Mouse (Mus musculus) embryonic facial prominence, embryonic 10.5 days (tissue): ENCODE data around the gene Nrip2. TPM values are rescaled to one million over a fixed set of nuclear protein-coding genes. Genes with fewer than 3 reads are reported as not detected.

Experiments
- DNase-seq: peaks from one replicate; pipeline ENCODE4 v3.0.0-alpha.2; 2017; ENCODE audit warnings: low spot score
- H3K27ac ChIP-seq: fragments of 300-500 bp; sonication (generic); replicated peaks from 2 replicates; pipeline ENCODE4 v1.5.1; 2016; ENCODE audit warnings: mild to moderate bottlenecking
- H3K27me3 ChIP-seq: fragments of 300-500 bp; sonication (generic); replicated peaks from 2 replicates; pipeline ENCODE4 v1.6.1; 2016; ENCODE audit warnings: low read depth, mild to moderate bottlenecking; ENCODE audit not compliant: poor library complexity, severe bottlenecking
- H3K36me3 ChIP-seq: fragments of 300-500 bp; sonication (generic); replicated peaks from 2 replicates; pipeline ENCODE4 v1.6.1; 2016; ENCODE audit warnings: mild to moderate bottlenecking, moderate library complexity
- H3K4me1 ChIP-seq: fragments of 300-500 bp; sonication (generic); 2 replicates; pipeline ENCODE4 v1.6.1; 2016
- H3K4me3 ChIP-seq: fragments of 300-500 bp; sonication (generic); 2 replicates; pipeline ENCODE4 v1.5.1; 2016; ENCODE audit warnings: mild to moderate bottlenecking, moderate library complexity
- H3K9me3 ChIP-seq: fragments of 300-500 bp; sonication (generic); 2 replicates; pipeline ENCODE4 v1.6.1; 2016; ENCODE audit warnings: mild to moderate bottlenecking
- WGBS: fragments of 180-500 bp; shearing (Covaris S2); methylation state at CpG from one replicate; pipeline ENCODE4 v1.1.7; 2016; 5-methylcytosine and 5-hydroxymethylcytosine counted together
- polyA plus RNA-seq: library from polyadenylated mRNA; unstranded; fragments of >200 nt; fragmentation: Nextera tagmentation; extraction: Ambion mirVana; gene quantifications from 2 replicates; pipeline ENCODE4 v1.2.1, GENCODE M21; 2016

Nrip2 gene
- polyA plus RNA-seq: 2.0 and 2.2 TPM in 2 replicates

GRCm38 (mm10) chr6:128398996-128399395 is at the start of gene Nrip2:
Gene Nrip2, plus strand, starts transcription at chr6:128399296.
- Histone ChIP-seq H3K9me3 (no peaks in the 10 kb centered on the region), H3K4me3 (peak within 1 kb of the TSS; percentile 28; the same call in 1 of the 2 replicates), H3K27ac (peak within 1 kb of the TSS; percentile 48; the same call in 1 of the 2 replicates), H3K27me3 (no peaks in the 10 kb centered on the region), H3K36me3 (no peaks in the 10 kb centered on the region), H3K4me1 (peaks cover 10% of the 10 kb centered on the region)
- DNase-seq: no peak
- 81% methylated on average over 3 of the region's 3 CpGs for WGBS

GRCm38 (mm10) chr6:128349711-128350110 is 49.4 kb upstream of the Nrip2 start:
- 34% methylated on average over 7 of the region's 7 CpGs for WGBS

GRCm38 (mm10) chr6:128354140-128354539 is 45.0 kb upstream of the Nrip2 start:
- H3K36me3 ChIP-seq: peaks cover 58% of the 10 kb centered on the region
- H3K27me3 ChIP-seq: no peaks in the 10 kb centered on the region
- H3K4me1 ChIP-seq: peaks cover 31% of the 10 kb centered on the region

More at GRCm38 (mm10) chr6:128349711-128350110, 49.4 kb upstream of the Nrip2 start:
- H3K27me3 ChIP-seq: no peaks in the 10 kb centered on the region
- no peaks in the 10 kb centered on the region for H3K9me3 ChIP-seq
- peaks cover 24% of the 10 kb centered on the region for H3K4me1 ChIP-seq
- H3K27ac ChIP-seq: peak overlapping the region; percentile 49; the same call in 1 of the 2 replicates
- DNase-seq: no peak
- no peak overlapping the region for H3K4me3 ChIP-seq
- peaks cover 34% of the 10 kb centered on the region for H3K36me3 ChIP-seq

GRCm38 (mm10) chr6:128355201-128355681 is 43.9 kb upstream of the Nrip2 start:
- WGBS: under 1% methylated on average over 28 of the region's 28 CpGs
- no peak for DNase-seq

More at GRCm38 (mm10) chr6:128354140-128354539, 45.0 kb upstream of the Nrip2 start:
- no peaks in the 10 kb centered on the region for H3K9me3 ChIP-seq
- 49% methylated on average over 3 of the region's 3 CpGs for WGBS
- H3K4me3 ChIP-seq: peak overlapping the region; percentile 88
- H3K27ac ChIP-seq: no peak overlapping the region
- DNase-seq: no peak

DNA sequence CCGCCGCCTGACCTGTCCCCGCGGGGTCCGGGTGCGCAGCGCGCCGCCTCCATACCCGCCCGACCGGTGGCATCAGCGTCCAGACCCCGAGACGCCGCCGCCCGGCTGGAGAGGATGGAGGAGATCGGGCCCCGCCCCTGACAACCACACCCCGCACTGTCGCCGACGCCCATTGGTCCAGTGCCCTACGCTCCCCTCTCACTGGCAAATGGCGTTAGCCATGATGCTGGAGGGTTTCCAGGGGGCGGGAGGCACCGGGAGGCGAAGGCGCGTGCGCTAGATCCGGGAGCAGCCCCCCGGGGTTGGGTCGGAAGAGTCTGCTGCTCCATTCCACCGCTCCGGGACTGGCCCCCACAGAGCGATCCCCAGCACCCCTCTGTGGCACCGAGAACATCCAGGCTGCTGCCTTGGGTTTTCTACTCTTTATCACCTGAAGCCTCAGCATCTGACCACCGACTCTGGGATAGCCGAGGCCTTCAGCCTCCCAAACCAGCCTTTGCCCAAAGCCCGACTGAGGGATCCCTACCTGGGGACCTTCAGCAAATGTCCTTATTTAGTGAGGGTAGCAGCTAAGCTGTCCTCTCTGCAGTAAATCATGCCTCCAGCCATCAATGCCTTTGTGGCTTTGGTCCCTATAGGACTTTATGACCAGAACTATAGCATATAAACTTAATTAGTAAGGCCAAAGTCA is 43.2 kb upstream of the Nrip2 start, which contains the start of gene Tulp3:
Gene Tulp3, minus strand, starts transcription at position 126 of the 691 bp plus-strand sequence.
- peak; percentile 100 for DNase-seq
- peak within 1 kb of the TSS; percentile 92 for H3K27ac ChIP-seq
- no peaks in the 10 kb centered on the region for H3K27me3 ChIP-seq
- H3K4me1 ChIP-seq: peaks cover 36% of the 10 kb centered on the region
- WGBS: under 1% methylated on average over 42 of the region's 42 CpGs
- peaks cover 51% of the 10 kb centered on the region for H3K36me3 ChIP-seq
- peak within 1 kb of the TSS; percentile 88 for H3K4me3 ChIP-seq
- no peaks in the 10 kb centered on the region for H3K9me3 ChIP-seq

More at GRCm38 (mm10) chr6:128355201-128355681, 43.9 kb upstream of the Nrip2 start:
- H3K36me3 ChIP-seq: peaks cover 57% of the 10 kb centered on the region
- H3K4me3 ChIP-seq: peak overlapping the region; percentile 88
- no peaks in the 10 kb centered on the region for H3K9me3 ChIP-seq
- no peaks in the 10 kb centered on the region for H3K27me3 ChIP-seq
- H3K4me1 ChIP-seq: peaks cover 32% of the 10 kb centered on the region
- H3K27ac ChIP-seq: peak overlapping the region; percentile 92

DNA sequence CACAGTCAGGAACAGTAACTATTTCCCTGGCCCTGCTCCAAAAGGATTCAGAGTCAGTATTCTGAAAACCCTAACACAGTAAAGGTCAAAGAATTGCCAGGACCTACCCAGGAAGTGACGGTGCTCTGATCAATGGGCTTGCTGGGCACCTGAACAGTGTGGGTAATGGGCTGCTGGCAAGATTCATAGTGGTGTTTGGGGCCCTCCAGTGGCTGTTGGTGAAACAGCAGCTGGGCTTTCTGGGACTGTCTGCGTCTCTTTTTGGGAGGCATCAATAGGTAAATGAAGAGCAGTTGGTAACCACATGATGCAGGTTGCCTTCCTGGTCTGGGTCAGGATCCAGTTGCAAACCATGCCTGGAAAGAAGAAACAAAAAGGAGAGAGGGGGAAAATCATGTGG is 40.1 kb upstream of the Nrip2 start:
- 39% methylated on average over 2 of the region's 2 CpGs for WGBS
- peaks cover 46% of the 10 kb centered on the region for H3K4me1 ChIP-seq
- peak; percentile 72 for DNase-seq
- H3K36me3 ChIP-seq: peaks cover 38% of the 10 kb centered on the region
- no peaks in the 10 kb centered on the region for H3K27me3 ChIP-seq
- H3K4me3 ChIP-seq: no peak overlapping the region
- H3K27ac ChIP-seq: no peak overlapping the region
- no peaks in the 10 kb centered on the region for H3K9me3 ChIP-seq

DNA sequence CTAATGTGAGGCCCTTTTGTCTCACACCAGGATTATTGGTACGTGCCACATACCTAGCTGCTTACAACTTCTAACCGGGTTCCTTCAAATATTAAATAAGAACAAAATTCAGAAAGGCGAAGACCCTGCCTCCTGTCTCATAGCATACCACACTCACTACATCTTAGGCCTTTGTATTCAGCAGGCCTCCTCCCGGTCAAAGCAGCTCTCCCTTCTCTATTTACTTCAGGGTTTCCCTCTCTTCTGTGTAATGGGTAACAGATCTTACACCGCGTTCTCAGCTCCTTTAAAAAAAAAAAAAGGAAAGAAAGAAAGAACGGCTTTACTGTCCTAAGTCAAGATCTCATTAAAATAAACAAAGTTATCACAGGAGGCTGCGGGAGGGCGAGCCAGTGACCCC is 37.2 kb upstream of the Nrip2 start:
- H3K27me3 ChIP-seq: no peaks in the 10 kb centered on the region
- WGBS: 17% methylated on average over 9 of the region's 9 CpGs
- peak overlapping the region; percentile 96 for H3K27ac ChIP-seq
- no peak for DNase-seq
- H3K9me3 ChIP-seq: no peaks in the 10 kb centered on the region
- H3K4me1 ChIP-seq: peaks cover 43% of the 10 kb centered on the region
- H3K36me3 ChIP-seq: peaks cover 59% of the 10 kb centered on the region
- H3K4me3 ChIP-seq: peak overlapping the region; percentile 88

- WGBS: under 1% methylated on average over 75 of the region's 76 CpGs
- H3K4me1 ChIP-seq: peaks cover 43% of the 10 kb centered on the region
- H3K27ac ChIP-seq: peak within 1 kb of the TSS; percentile 96
- peak; percentile 92 for DNase-seq
- no peaks in the 10 kb centered on the region for H3K9me3 ChIP-seq
- peaks cover 59% of the 10 kb centered on the region for H3K36me3 ChIP-seq
- no peaks in the 10 kb centered on the region for H3K27me3 ChIP-seq
- peak within 1 kb of the TSS; percentile 88 for H3K4me3 ChIP-seq
These were observed 36.6 kb upstream of the Nrip2 start, which contains the start of the genes Rhno1 and Foxm1 for GRCm38 (mm10) chr6:128362381-128363006. Gene Rhno1, minus strand, starts transcription at chr6:128362911. Gene Foxm1, plus strand, starts transcription at chr6:128362967.

DNA sequence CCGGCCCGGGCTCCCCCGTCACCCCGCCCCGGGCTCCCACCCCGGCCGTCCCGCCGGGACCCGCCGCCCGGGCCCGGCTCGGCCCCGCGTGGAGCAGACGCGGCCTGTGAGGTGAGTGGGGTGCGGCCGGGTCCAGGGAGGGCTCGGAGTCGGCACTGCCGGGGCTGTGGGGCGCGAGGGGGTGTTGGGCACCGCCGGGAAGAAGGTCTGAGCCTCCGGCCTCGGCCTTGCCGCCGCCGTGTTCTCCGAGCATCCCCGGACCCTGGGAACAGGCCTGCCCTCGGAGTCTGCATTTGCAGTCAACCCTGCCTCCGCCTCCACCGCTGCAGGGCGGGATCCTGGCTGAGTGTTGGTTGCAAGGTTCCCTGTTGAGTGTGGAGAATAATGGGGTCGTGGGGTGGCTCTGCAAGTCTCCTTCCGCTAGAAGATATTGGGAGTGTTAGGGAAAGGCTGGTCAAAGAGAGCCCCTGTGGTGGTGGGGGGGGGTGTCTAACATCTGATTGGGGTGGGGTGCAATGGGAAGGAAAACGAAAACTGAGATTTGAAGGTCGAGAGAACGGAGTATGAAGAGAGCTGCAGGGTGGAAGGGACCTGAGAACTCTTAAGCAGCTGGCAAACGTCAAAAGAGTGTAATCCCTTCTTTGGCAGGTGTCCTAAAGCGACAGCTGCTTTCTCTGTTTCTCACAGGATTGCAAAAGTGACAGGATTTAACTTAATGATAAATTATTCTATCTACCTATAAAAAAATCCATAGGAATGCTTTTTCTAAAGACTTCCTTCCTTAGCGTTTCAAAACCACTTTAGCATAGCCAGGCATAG is 35.9 kb upstream of the Nrip2 start:
- WGBS: 1% methylated on average over 46 of the region's 46 CpGs
- H3K27me3 ChIP-seq: no peaks in the 10 kb centered on the region
- H3K4me3 ChIP-seq: peak overlapping the region; percentile 88
- H3K4me1 ChIP-seq: peaks cover 43% of the 10 kb centered on the region
- no peak for DNase-seq
- no peaks in the 10 kb centered on the region for H3K9me3 ChIP-seq
- peak overlapping the region; percentile 96 for H3K27ac ChIP-seq
- H3K36me3 ChIP-seq: peaks cover 59% of the 10 kb centered on the region

DNA sequence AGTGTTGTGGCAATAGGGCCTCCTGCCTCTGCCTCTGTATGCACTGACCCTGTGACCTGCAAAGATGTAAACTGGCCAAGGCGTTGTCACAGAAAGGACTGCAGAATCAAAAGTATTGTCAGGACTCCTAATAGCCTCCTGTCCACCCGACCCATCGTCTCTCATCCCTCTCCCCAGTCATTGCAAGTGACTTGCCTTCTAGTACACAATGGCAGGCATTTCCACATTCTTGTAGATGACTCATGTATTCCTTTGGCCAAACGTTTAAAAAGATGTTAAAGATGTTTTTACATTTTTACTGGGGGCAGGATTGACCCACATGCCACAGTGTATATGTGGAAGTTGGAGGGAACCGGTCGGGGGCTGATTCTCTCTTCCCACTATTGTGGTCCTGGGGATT is 34.4 kb upstream of the Nrip2 start:
- H3K9me3 ChIP-seq: no peaks in the 10 kb centered on the region
- peaks cover 63% of the 10 kb centered on the region for H3K36me3 ChIP-seq
- no peak for DNase-seq
- H3K4me3 ChIP-seq: peak overlapping the region; percentile 21; the same call in 1 of the 2 replicates
- peaks cover 40% of the 10 kb centered on the region for H3K4me1 ChIP-seq
- no peak overlapping the region for H3K27ac ChIP-seq
- whole genome bisulfite sequencing: 85% methylated on average over 6 of the region's 6 CpGs
- no peaks in the 10 kb centered on the region for H3K27me3 ChIP-seq

DNA sequence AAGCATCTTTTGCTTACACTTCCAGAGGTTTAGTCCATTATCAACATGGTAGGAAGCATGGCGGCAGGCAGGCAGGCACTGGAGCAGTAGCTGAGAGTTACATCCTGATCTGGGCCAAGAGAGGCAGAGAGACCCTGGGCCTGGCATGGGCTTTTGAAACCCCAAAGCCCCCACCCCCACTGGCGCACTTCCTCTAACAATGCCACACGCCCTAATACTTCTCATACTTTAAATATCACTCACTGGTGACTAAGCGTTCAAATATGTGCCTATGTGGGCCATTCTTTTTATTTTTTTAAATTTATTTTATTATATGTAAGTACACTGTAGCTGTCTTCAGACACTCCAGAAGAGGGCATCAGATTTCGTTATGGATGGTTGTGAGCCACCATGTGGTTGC is 32.6 kb upstream of the Nrip2 start:
- WGBS: 96% methylated on average over 5 of the region's 5 CpGs
- no peaks in the 10 kb centered on the region for H3K27me3 ChIP-seq

GRCm38 (mm10) chr6:128370040-128370439 is 29.1 kb upstream of the Nrip2 start:
- no peaks in the 10 kb centered on the region for H3K9me3 ChIP-seq
- H3K27ac ChIP-seq: no peak overlapping the region
- 95% methylated on average over 5 of the region's 5 CpGs for WGBS
- no peak for DNase-seq
- peaks cover 23% of the 10 kb centered on the region for H3K4me1 ChIP-seq
- no peak overlapping the region for H3K4me3 ChIP-seq
- peaks cover 100% of the 10 kb centered on the region for H3K36me3 ChIP-seq
- H3K27me3 ChIP-seq: no peaks in the 10 kb centered on the region

More for the DNA sequence above, 32.6 kb upstream of the Nrip2 start:
- Histone ChIP-seq H3K9me3 (no peaks in the 10 kb centered on the region), H3K27ac (no peak overlapping the region), H3K36me3 (peaks cover 72% of the 10 kb centered on the region), H3K4me1 (peaks cover 23% of the 10 kb centered on the region), H3K4me3 (no peak overlapping the region)
- no peak for DNase-seq
